Mouse (Mus musculus) bone marrow, adult 2 months (tissue): ENCODE measurements around the gene Tuba1c.

Experiments used
- CTCF ChIP-seq: fragments of 200-500 bp; IDR thresholded peaks from 2 replicates; pipeline ENCODE4 v1.5.1; 2011; ENCODE audit warnings: low read length, control low read depth; ENCODE audit not compliant: control insufficient read depth, insufficient read depth
- POLR2A ChIP-seq: fragments of 200-500 bp; IDR thresholded peaks from 2 replicates; pipeline ENCODE4 v1.6.1; 2011; ENCODE audit warnings: low read depth, mild to moderate bottlenecking, control low read depth, low read length, borderline replicate concordance; ENCODE audit not compliant: control insufficient read depth

GRCm38 (mm10) chr15:99040920-99041856 lies 11.5 kb downstream of the Tuba1c start:
- TF ChIP-seq CTCF (no peak), POLR2A (no peak)
